Mouse (Mus musculus) embryonic facial prominence, embryonic 13.5 days (tissue): ENCODE measurements around the gene Zfyve28. TPM values are rescaled to one million over a fixed set of nuclear protein-coding genes. Genes with fewer than 3 reads are reported as not detected.

Source experiments
- ATAC-seq: fragments of 200-750 bp; cut with Nextera tagmentation; 2 replicates; pipeline ENCODE4 v1.8.0; 2017; ENCODE audit warnings: low read depth; ENCODE audit not compliant: insufficient number of reproducible peaks, insufficient read depth, low FRiP score, low TSS enrichment
- H3K27ac ChIP-seq: fragments of 300-500 bp; sonication (generic); 2 replicates; pipeline ENCODE4 v1.5.1; 2015; ENCODE audit warnings: moderate library complexity, mild to moderate bottlenecking, inconsistent platforms
- H3K27me3 ChIP-seq: fragments of 300-500 bp; sonication (generic); 2 replicates; pipeline ENCODE4 v1.6.1; 2015; ENCODE audit warnings: mild to moderate bottlenecking, inconsistent platforms
- H3K36me3 ChIP-seq: fragments of 300-500 bp; sonication (generic); 2 replicates; pipeline ENCODE4 v1.6.1; 2015; ENCODE audit warnings: mild to moderate bottlenecking, inconsistent platforms
- H3K4me1 ChIP-seq: fragments of 300-500 bp; sonication (generic); 2 replicates; pipeline ENCODE4 v1.6.1; 2015; ENCODE audit warnings: inconsistent platforms
- H3K4me2 ChIP-seq: fragments of 300-500 bp; sonication (generic); 2 replicates; pipeline ENCODE4 v1.6.1; 2015; ENCODE audit warnings: moderate library complexity, mild to moderate bottlenecking, inconsistent platforms
- H3K4me3 ChIP-seq: fragments of 300-500 bp; sonication (generic); 2 replicates; pipeline ENCODE4 v1.5.1; 2015; ENCODE audit warnings: mild to moderate bottlenecking, inconsistent platforms
- H3K9ac ChIP-seq: fragments of 300-500 bp; sonication (generic); 2 replicates; pipeline ENCODE4 v1.6.1; 2015; ENCODE audit warnings: mild to moderate bottlenecking, inconsistent platforms
- H3K9me3 ChIP-seq: fragments of 300-500 bp; sonication (generic); 2 replicates; pipeline ENCODE4 v1.6.1; 2016; ENCODE audit warnings: inconsistent platforms
- WGBS: fragments of 180-500 bp; shearing (Covaris S2); methylation state at CpG from one replicate; pipeline ENCODE4 v1.1.7; 2015; ENCODE audit warnings: mixed read lengths; 5-methylcytosine and 5-hydroxymethylcytosine counted together
- polyA plus RNA-seq: library from polyadenylated mRNA; unstranded; fragments of >200 nt; fragmentation: Nextera tagmentation; extraction: Ambion mirVana; gene quantifications from 2 replicates; pipeline ENCODE4 v1.2.1, GENCODE M21; 2015

Gene Zfyve28
- polyA plus RNA-seq, 1 experiment from 2014 or later = 1.8 TPM

DNA sequence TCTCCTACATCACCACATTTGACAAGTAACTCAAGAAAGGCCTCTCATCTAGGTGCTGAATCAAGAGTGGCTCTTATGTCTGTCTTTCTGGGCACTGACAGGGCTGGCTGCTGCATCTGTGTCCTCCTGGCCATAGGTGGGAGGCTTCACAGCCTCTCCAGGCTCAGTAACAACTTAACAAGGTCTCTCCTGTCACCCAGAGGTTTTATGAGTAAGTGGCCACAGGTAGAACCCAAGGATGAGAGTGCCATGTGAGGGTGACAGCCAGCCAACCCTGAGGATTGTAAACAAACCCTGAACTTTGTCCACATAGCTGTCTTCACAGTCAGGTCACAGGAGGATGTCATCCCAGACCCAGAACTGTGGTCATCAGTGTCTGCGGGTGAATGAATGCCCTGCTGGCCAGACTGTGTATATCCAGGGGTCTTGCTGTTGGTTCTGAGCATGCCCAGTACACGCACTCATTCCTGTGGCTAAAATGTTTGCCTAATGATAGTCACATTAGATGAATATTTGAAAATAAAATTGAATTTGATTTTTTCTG lies 31.3 kb upstream of the Zfyve28 start:
- Histone ChIP-seq H3K27me3 (no peaks in the 10 kb centered on the region), H3K27ac (no peak overlapping the region), H3K4me3 (no peak overlapping the region), H3K36me3 (no peaks in the 10 kb centered on the region), H3K4me1 (no peaks in the 10 kb centered on the region), H3K4me2 (no peak overlapping the region), H3K9ac (no peak overlapping the region), H3K9me3 (no peaks in the 10 kb centered on the region)
- 63% methylated on average over 2 of the region's 2 CpGs for WGBS
- ATAC-seq = no peak

GRCm38 (mm10) chr5:34309016-34309415 lies 20.8 kb upstream of the Zfyve28 start:
- Histone ChIP-seq H3K27ac (no peak overlapping the region), H3K4me1 (no peaks in the 10 kb centered on the region), H3K9me3 (no peaks in the 10 kb centered on the region), H3K27me3 (no peaks in the 10 kb centered on the region), H3K4me2 (no peak overlapping the region), H3K4me3 (no peak overlapping the region), H3K36me3 (no peaks in the 10 kb centered on the region), H3K9ac (no peak overlapping the region)
- no peak for ATAC-seq
- WGBS = 70% methylated on average over 3 of the region's 3 CpGs

DNA sequence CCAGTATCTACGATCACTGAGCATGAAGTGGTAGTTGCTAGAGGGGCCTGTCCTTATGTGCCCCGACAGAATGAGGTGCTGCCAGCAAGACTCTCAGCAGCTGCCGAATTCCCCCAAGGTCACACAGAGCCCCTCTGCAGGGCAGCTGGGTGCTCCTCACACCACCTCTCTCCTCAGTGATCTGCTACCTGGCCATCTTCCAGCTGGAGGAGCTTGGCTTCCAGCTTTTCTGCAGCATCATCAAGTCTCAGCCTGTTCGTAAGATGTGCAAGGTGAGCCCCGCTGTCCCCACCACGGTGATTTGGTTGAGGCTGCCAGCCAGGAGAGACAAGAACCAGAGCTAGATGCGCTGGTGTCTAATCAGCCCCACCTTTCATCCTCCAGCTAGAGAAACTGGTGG lies 14.1 kb upstream of the Zfyve28 start:
- Histone ChIP-seq H3K4me3 (no peak overlapping the region), H3K9ac (no peak overlapping the region), H3K36me3 (no peaks in the 10 kb centered on the region), H3K27ac (no peak overlapping the region), H3K9me3 (no peaks in the 10 kb centered on the region), H3K4me1 (no peaks in the 10 kb centered on the region), H3K4me2 (no peak overlapping the region), H3K27me3 (no peaks in the 10 kb centered on the region)
- WGBS = 72% methylated on average over 7 of the region's 7 CpGs
- no peak for ATAC-seq

DNA sequence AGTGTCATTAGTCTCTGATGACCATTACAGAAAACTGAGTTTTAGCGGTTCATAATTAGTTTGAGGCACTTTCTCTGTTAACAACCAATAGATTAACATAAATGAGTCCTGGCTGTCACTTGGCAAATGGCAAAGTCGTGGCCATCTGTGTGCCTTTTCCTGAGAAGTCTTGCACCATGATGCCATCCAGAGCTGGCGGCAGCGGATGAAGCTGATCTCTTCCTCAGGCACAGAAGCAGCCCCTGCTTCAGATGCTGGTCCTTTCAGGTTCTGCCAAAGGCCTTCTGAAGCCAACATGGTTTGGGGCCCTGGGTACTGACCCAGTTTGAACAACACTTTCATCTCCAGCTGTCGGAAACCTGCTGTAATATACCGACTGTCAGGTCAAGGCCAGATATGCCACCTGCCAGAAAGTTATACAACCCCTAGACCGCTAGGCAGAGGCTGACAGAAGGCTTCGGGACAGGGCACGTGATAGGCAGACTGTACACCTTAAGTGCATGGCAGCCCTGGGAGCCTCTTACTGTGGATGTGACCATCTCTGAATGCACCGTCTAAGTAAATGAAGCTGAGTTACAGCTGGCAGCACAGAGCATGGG lies 10.8 kb upstream of the Zfyve28 start:
- Histone ChIP-seq H3K4me3 (no peak overlapping the region), H3K27me3 (no peaks in the 10 kb centered on the region), H3K36me3 (no peaks in the 10 kb centered on the region), H3K27ac (no peak overlapping the region), H3K9me3 (no peaks in the 10 kb centered on the region), H3K9ac (no peak overlapping the region), H3K4me2 (no peak overlapping the region), H3K4me1 (no peaks in the 10 kb centered on the region)
- WGBS = 86% methylated on average over 10 of the region's 10 CpGs
- no peak for ATAC-seq

- no peaks in the 10 kb centered on the region for H3K27me3 ChIP-seq
- H3K4me2 ChIP-seq = no peak overlapping the region
- no peak overlapping the region for H3K4me3 ChIP-seq
- no peaks in the 10 kb centered on the region for H3K36me3 ChIP-seq
- H3K4me1 ChIP-seq = no peaks in the 10 kb centered on the region
- H3K9me3 ChIP-seq = no peaks in the 10 kb centered on the region
- no peak overlapping the region for H3K9ac ChIP-seq
- 44% methylated on average over 4 of the region's 4 CpGs for WGBS
- no peak overlapping the region for H3K27ac ChIP-seq
- ATAC-seq = no peak
Measured at GRCm38 (mm10) chr5:34298061-34298460, 9.8 kb upstream of the Zfyve28 start.

GRCm38 (mm10) chr5:34295141-34295540 lies 6.9 kb upstream of the Zfyve28 start:
- no peaks in the 10 kb centered on the region for H3K36me3 ChIP-seq

DNA sequence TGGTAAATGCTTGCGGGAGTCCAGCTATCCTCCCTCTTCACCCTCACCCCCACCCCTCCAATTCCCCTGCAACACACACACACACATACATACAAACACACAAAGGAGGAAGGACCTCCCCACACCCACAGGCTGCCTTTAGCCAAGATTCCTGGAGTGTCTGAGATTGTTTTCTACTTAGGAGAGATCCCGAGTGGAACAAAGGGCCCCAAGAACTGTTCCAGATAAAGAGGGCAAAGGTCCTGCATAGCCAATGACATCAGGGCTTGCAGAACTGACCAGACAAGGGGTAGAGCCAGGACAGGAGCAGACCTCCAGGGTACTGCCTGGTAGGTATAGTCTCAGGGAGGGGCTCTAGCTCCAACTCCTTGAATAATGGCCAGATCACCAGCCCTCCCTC lies 6.4 kb upstream of the Zfyve28 start:
- 40% methylated on average over 2 of the region's 2 CpGs for WGBS
- H3K27ac ChIP-seq = no peak overlapping the region
- no peak for ATAC-seq
- no peaks in the 10 kb centered on the region for H3K36me3 ChIP-seq
- no peaks in the 10 kb centered on the region for H3K9me3 ChIP-seq
- peaks cover 5% of the 10 kb centered on the region for H3K27me3 ChIP-seq
- H3K4me2 ChIP-seq = no peak overlapping the region
- no peak overlapping the region for H3K9ac ChIP-seq
- no peak overlapping the region for H3K4me3 ChIP-seq
- H3K4me1 ChIP-seq = no peaks in the 10 kb centered on the region

More at GRCm38 (mm10) chr5:34295141-34295540, 6.9 kb upstream of the Zfyve28 start:
- H3K4me3 ChIP-seq = no peak overlapping the region
- H3K27ac ChIP-seq = no peak overlapping the region
- no peak overlapping the region for H3K4me2 ChIP-seq
- H3K4me1 ChIP-seq = no peaks in the 10 kb centered on the region
- H3K9me3 ChIP-seq = no peaks in the 10 kb centered on the region
- no peak for ATAC-seq
- WGBS = 100% methylated on average over 2 of the region's 2 CpGs
- H3K9ac ChIP-seq = no peak overlapping the region
- H3K27me3 ChIP-seq = peaks cover under 1% of the 10 kb centered on the region

GRCm38 (mm10) chr5:34293363-34293762 lies 5.1 kb upstream of the Zfyve28 start:
- no peaks in the 10 kb centered on the region for H3K36me3 ChIP-seq
- H3K4me3 ChIP-seq = no peak overlapping the region
- no peak overlapping the region for H3K9ac ChIP-seq
- H3K4me1 ChIP-seq = no peaks in the 10 kb centered on the region
- H3K27me3 ChIP-seq = peaks cover 17% of the 10 kb centered on the region
- H3K4me2 ChIP-seq = no peak overlapping the region
- ATAC-seq = no peak
- no peaks in the 10 kb centered on the region for H3K9me3 ChIP-seq
- 81% methylated on average over 6 of the region's 6 CpGs for WGBS
- H3K27ac ChIP-seq = no peak overlapping the region

- no peak overlapping the region for H3K4me2 ChIP-seq
- H3K9me3 ChIP-seq = no peaks in the 10 kb centered on the region
- 52% methylated on average over 2 of the region's 2 CpGs for WGBS
- no peaks in the 10 kb centered on the region for H3K36me3 ChIP-seq
- H3K9ac ChIP-seq = no peak overlapping the region
- H3K27ac ChIP-seq = no peak overlapping the region
- H3K4me3 ChIP-seq = no peak overlapping the region
- peaks cover 17% of the 10 kb centered on the region for H3K4me1 ChIP-seq
- peaks cover 56% of the 10 kb centered on the region for H3K27me3 ChIP-seq
- no peak for ATAC-seq
Measured at GRCm38 (mm10) chr5:34289286-34289685, 1.0 kb upstream of the Zfyve28 start.

DNA sequence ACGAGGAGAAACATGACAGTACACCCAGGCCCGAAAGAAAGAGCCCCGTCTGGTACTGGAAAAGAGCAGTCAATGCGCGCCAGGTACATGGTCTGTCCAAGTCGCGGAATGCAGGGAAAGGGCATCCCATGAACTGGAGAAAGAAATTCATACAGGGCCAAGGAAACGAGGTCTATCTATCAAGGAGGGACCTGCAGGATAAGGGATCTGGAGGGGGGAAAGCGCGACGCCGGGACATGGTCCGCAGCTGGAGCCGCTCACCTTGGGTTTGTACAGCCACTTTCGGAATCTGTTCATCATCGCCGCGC lies 457 bp downstream of the Zfyve28 start:
- no peak overlapping the region for H3K27ac ChIP-seq

GRCm38 (mm10) chr5:34287001-34287837 lies 1.0 kb downstream of the Zfyve28 start:
- Histone ChIP-seq H3K9ac (peak overlapping the region; percentile 32; the same call in 1 of the 2 replicates), H3K27me3 (peaks cover 70% of the 10 kb centered on the region), H3K9me3 (no peaks in the 10 kb centered on the region), H3K4me1 (peaks cover 24% of the 10 kb centered on the region), H3K4me2 (peak overlapping the region; percentile 97), H3K4me3 (peak overlapping the region; percentile 65), H3K27ac (no peak overlapping the region), H3K36me3 (no peaks in the 10 kb centered on the region)
- no peak for ATAC-seq
- under 1% methylated on average over 54 of the region's 54 CpGs for WGBS

More for the DNA sequence above, 457 bp downstream of the Zfyve28 start:
- ATAC-seq = no peak
- 1% methylated on average over 18 of the region's 18 CpGs for WGBS
- Histone ChIP-seq H3K9ac (peak overlapping the region; percentile 69), H3K36me3 (no peaks in the 10 kb centered on the region), H3K4me3 (peak overlapping the region; percentile 65), H3K4me2 (peak overlapping the region; percentile 97), H3K27me3 (peaks cover 66% of the 10 kb centered on the region), H3K4me1 (peaks cover 22% of the 10 kb centered on the region), H3K9me3 (no peaks in the 10 kb centered on the region)

DNA sequence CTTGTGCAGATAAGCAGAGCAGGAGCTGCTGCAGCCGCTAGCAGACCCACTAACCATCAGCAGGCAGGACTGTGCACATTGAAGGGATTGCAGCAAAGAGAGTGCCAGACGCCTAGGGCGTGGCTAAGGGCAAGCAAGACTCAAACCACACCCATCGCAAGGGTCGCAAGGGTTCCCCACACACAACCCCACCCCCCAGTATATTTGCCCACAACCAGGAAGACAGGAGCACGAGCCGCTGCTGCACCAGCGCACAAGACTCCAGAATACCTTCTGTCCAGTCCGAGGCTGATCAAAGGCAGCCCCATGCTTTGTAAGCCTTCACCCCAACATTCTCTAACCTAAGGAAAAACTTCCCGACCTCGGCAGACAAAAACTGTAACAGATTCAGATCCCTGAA lies 1.7 kb downstream of the Zfyve28 start:
- Histone ChIP-seq H3K27me3 (peaks cover 71% of the 10 kb centered on the region), H3K9me3 (no peaks in the 10 kb centered on the region), H3K4me2 (peak overlapping the region; percentile 97), H3K27ac (no peak overlapping the region), H3K36me3 (no peaks in the 10 kb centered on the region), H3K4me3 (peak overlapping the region; percentile 65), H3K9ac (no peak overlapping the region), H3K4me1 (peaks cover 24% of the 10 kb centered on the region)
- ATAC-seq = no peak
- 2% methylated on average over 11 of the region's 11 CpGs for WGBS
